Mouse (Mus musculus): ENCODE measurements at regions not wholly inside any gene's neighbourhood (a gene's known extent, or its start where the extent isn't known, plus 50 kb on each side); places are given as distances from the start of the nearest gene placed in this dataset.

- TF ChIP-seq CTCF (IDR thresholded peaks at IDR 0.05; ENCODE audit: control insufficient read depth, insufficient read depth, low read length) (no peak), POLR2A (IDR thresholded peaks at IDR 0.05; ENCODE audit: borderline replicate concordance, control insufficient read depth, low read depth, low read length) (no peak)
- Histone ChIP-seq H3K4me3 (replicated peaks; ENCODE audit: control insufficient read depth, low read depth, low read length) (no peak overlapping the region), H3K4me1 (ENCODE audit: control insufficient read depth, insufficient read depth, low read length) (no peaks in the 10 kb centered on the region), H3K27ac (ENCODE audit: control insufficient read depth, insufficient read depth, low read depth, low read length, poor library complexity) (no peak overlapping the region)
- 78% methylated on average over 7 of the region's 7 CpGs for WGBS
Measured at GRCm38 (mm10) chr4:114682955-114683354, 138.6 kb upstream of the Gm12830 start.

- Histone ChIP-seq H3K4me1 (ENCODE audit: control insufficient read depth, insufficient read depth, low read length) (no peaks in the 10 kb centered on the region), H3K4me3 (replicated peaks; ENCODE audit: control insufficient read depth, low read depth, low read length) (no peak overlapping the region), H3K27ac (ENCODE audit: control insufficient read depth, insufficient read depth, low read depth, low read length, poor library complexity) (no peak overlapping the region)
- 73% methylated on average over 5 of the region's 5 CpGs for WGBS
- TF ChIP-seq POLR2A (IDR thresholded peaks at IDR 0.05; ENCODE audit: borderline replicate concordance, control insufficient read depth, low read depth, low read length) (no peak), CTCF (IDR thresholded peaks at IDR 0.05; ENCODE audit: control insufficient read depth, insufficient read depth, low read length) (no peak)
Measured at GRCm38 (mm10) chr4:114683696-114684095, 137.8 kb upstream of the Gm12830 start.

- Histone ChIP-seq H3K4me1 (ENCODE audit: control insufficient read depth, insufficient read depth, low read length) (no peaks in the 10 kb centered on the region), H3K27ac (ENCODE audit: control insufficient read depth, insufficient read depth, low read depth, low read length, poor library complexity) (no peak overlapping the region), H3K4me3 (replicated peaks; ENCODE audit: control insufficient read depth, low read depth, low read length) (no peak overlapping the region)
- 71% methylated on average over 7 of the region's 7 CpGs for WGBS
- TF ChIP-seq POLR2A (IDR thresholded peaks at IDR 0.05; ENCODE audit: borderline replicate concordance, control insufficient read depth, low read depth, low read length) (no peak), CTCF (IDR thresholded peaks at IDR 0.05; ENCODE audit: control insufficient read depth, insufficient read depth, low read length) (no peak)
Measured at GRCm38 (mm10) chr4:114684844-114685382, 136.6 kb upstream of the Gm12830 start.

- Histone ChIP-seq H3K4me3 (replicated peaks; ENCODE audit: control insufficient read depth, low read depth, low read length) (no peak overlapping the region), H3K27ac (ENCODE audit: control insufficient read depth, insufficient read depth, low read depth, low read length, poor library complexity) (no peak overlapping the region), H3K4me1 (ENCODE audit: control insufficient read depth, insufficient read depth, low read length) (no peaks in the 10 kb centered on the region)
- TF ChIP-seq CTCF (IDR thresholded peaks at IDR 0.05; ENCODE audit: control insufficient read depth, insufficient read depth, low read length) = no peak; the same call in 1 of the 2 replicates
- TF ChIP-seq POLR2A (IDR thresholded peaks at IDR 0.05; ENCODE audit: borderline replicate concordance, control insufficient read depth, low read depth, low read length) = no peak
- 8% methylated on average over 11 of the region's 11 CpGs for WGBS
Measured at GRCm38 (mm10) chr4:114685454-114685853, 136.1 kb upstream of the Gm12830 start.

- WGBS = 76% methylated on average over 4 of the region's 4 CpGs
- TF ChIP-seq CTCF (IDR thresholded peaks at IDR 0.05; ENCODE audit: control insufficient read depth, insufficient read depth, low read length) (no peak), POLR2A (IDR thresholded peaks at IDR 0.05; ENCODE audit: borderline replicate concordance, control insufficient read depth, low read depth, low read length) (no peak)
Measured at GRCm38 (mm10) chr4:114686091-114686490, 135.4 kb upstream of the Gm12830 start.

GRCm38 (mm10) chr4:114688356-114688972, 133.1 kb upstream of the Gm12830 start:
- no peak overlapping the region for H3K4me3 ChIP-seq (replicated peaks; ENCODE audit: control insufficient read depth, low read depth, low read length)
- H3K27ac ChIP-seq (ENCODE audit: control insufficient read depth, insufficient read depth, low read depth, low read length, poor library complexity) = no peak overlapping the region
- 78% methylated on average over 16 of the region's 16 CpGs for whole genome bisulfite sequencing
- no peaks in the 10 kb centered on the region for H3K4me1 ChIP-seq (ENCODE audit: control insufficient read depth, insufficient read depth, low read length)
- TF ChIP-seq CTCF (IDR thresholded peaks at IDR 0.05; ENCODE audit: control insufficient read depth, insufficient read depth, low read length) (no peak), POLR2A (IDR thresholded peaks at IDR 0.05; ENCODE audit: borderline replicate concordance, control insufficient read depth, low read depth, low read length) (no peak)

More at GRCm38 (mm10) chr4:114686091-114686490, 135.4 kb upstream of the Gm12830 start:
- H3K4me3 ChIP-seq (replicated peaks; ENCODE audit: control insufficient read depth, low read depth, low read length) = no peak overlapping the region
- H3K4me1 ChIP-seq (ENCODE audit: control insufficient read depth, insufficient read depth, low read length) = no peaks in the 10 kb centered on the region
- no peak overlapping the region for H3K27ac ChIP-seq (ENCODE audit: control insufficient read depth, insufficient read depth, low read depth, low read length, poor library complexity)

- no peak overlapping the region for H3K27ac ChIP-seq (ENCODE audit: control insufficient read depth, insufficient read depth, low read depth, low read length, poor library complexity)
- 65% methylated on average over 6 of the region's 6 CpGs for WGBS
- H3K4me1 ChIP-seq (ENCODE audit: control insufficient read depth, insufficient read depth, low read length) = no peaks in the 10 kb centered on the region
- no peak overlapping the region for H3K4me3 ChIP-seq (replicated peaks; ENCODE audit: control insufficient read depth, low read depth, low read length)
- TF ChIP-seq POLR2A (IDR thresholded peaks at IDR 0.05; ENCODE audit: borderline replicate concordance, control insufficient read depth, low read depth, low read length) = no peak
- TF ChIP-seq CTCF (IDR thresholded peaks at IDR 0.05; ENCODE audit: control insufficient read depth, insufficient read depth, low read length) = peak; percentile 67
Measured at GRCm38 (mm10) chr4:114688973-114689371, 132.6 kb upstream of the Gm12830 start.

- H3K27ac ChIP-seq (ENCODE audit: control insufficient read depth, insufficient read depth, low read depth, low read length, poor library complexity) = no peak overlapping the region
- TF ChIP-seq CTCF (IDR thresholded peaks at IDR 0.05; ENCODE audit: control insufficient read depth, insufficient read depth, low read length) = no peak
- TF ChIP-seq POLR2A (IDR thresholded peaks at IDR 0.05; ENCODE audit: borderline replicate concordance, control insufficient read depth, low read depth, low read length) = no peak
- no peaks in the 10 kb centered on the region for H3K4me1 ChIP-seq (ENCODE audit: control insufficient read depth, insufficient read depth, low read length)
- H3K4me3 ChIP-seq (replicated peaks; ENCODE audit: control insufficient read depth, low read depth, low read length) = no peak overlapping the region
- 76% methylated on average over 4 of the region's 4 CpGs for WGBS
Measured at GRCm38 (mm10) chr4:114705586-114705985, 115.9 kb upstream of the Gm12830 start.
